Mouse (Mus musculus): ENCODE measurements around the gene Churc1.

The Churc1 gene

GRCm38 (mm10) chr12:76765354-76765851, at the start of gene Churc1, which contains the start of gene Fntb:
Gene Churc1, plus strand, starts transcription at chr12:76765538.
Gene Fntb, plus strand, starts transcription at chr12:76765589.
- peak; percentile 86 to 88 for DNase-seq (ENCODE audit: low spot score in 2 of 2)

GRCm38 (mm10) chr12:76718384-76718783, 47.0 kb upstream of the Churc1 start:
- DNase-seq (ENCODE audit: low spot score in 2 of 2) = no peak

GRCm38 (mm10) chr12:76720572-76720971, 44.8 kb upstream of the Churc1 start:
- no peak for DNase-seq (ENCODE audit: low spot score in 2 of 2)

GRCm38 (mm10) chr12:76722026-76722425, 43.3 kb upstream of the Churc1 start:
- DNase-seq (ENCODE audit: low spot score in 2 of 2) = no peak

GRCm38 (mm10) chr12:76727955-76728354, 37.4 kb upstream of the Churc1 start:
- DNase-seq (ENCODE audit: low spot score in 2 of 2) = no peak

- no peak for DNase-seq (ENCODE audit: low spot score in 2 of 2)
Observed at GRCm38 (mm10) chr12:76750866-76751459, 14.4 kb upstream of the Churc1 start.

GRCm38 (mm10) chr12:76752652-76753318, 12.6 kb upstream of the Churc1 start:
- DNase-seq (ENCODE audit: low spot score in 2 of 2) = peak; percentile 40 to 64

GRCm38 (mm10) chr12:76765901-76766630, 728 bp downstream of the Churc1 start:
- DNase-seq (ENCODE audit: low spot score in 2 of 2) = peak in 1 of 2 experiments; percentile 39

GRCm38 (mm10) chr12:76770841-76771500, 5.6 kb downstream of the Churc1 start:
- DNase-seq (ENCODE audit: low spot score in 2 of 2) = no peak

GRCm38 (mm10) chr12:76771540-76771939, 6.2 kb downstream of the Churc1 start:
- no peak for DNase-seq (ENCODE audit: low spot score in 2 of 2)

- no peak for DNase-seq (ENCODE audit: low spot score in 2 of 2)
Observed at GRCm38 (mm10) chr12:76774652-76775051, 9.3 kb downstream of the Churc1 start.

- no peak for DNase-seq (ENCODE audit: low spot score in 2 of 2)
Observed at GRCm38 (mm10) chr12:76775132-76775531, 9.8 kb downstream of the Churc1 start.

- no peak for DNase-seq (ENCODE audit: low spot score in 2 of 2)
Observed at GRCm38 (mm10) chr12:76776898-76777297, 11.6 kb downstream of the Churc1 start.

GRCm38 (mm10) chr12:76777845-76778244, 12.5 kb downstream of the Churc1 start:
- DNase-seq (ENCODE audit: low spot score in 2 of 2) = no peak

GRCm38 (mm10) chr12:76778305-76779083, 13.2 kb downstream of the Churc1 start:
- DNase-seq (ENCODE audit: low spot score in 2 of 2) = no peak

- DNase-seq (ENCODE audit: low spot score in 2 of 2) = no peak
Observed at GRCm38 (mm10) chr12:76779951-76780350, 14.6 kb downstream of the Churc1 start.

- DNase-seq (ENCODE audit: low spot score in 2 of 2) = no peak
Observed at GRCm38 (mm10) chr12:76780639-76781468, 15.5 kb downstream of the Churc1 start.

- DNase-seq (ENCODE audit: low spot score in 2 of 2) = no peak
Observed at GRCm38 (mm10) chr12:76784056-76784619, 18.8 kb downstream of the Churc1 start.

- peak in 1 of 2 experiments; percentile 29 for DNase-seq (ENCODE audit: low spot score in 2 of 2)
Observed at GRCm38 (mm10) chr12:76790446-76791084, 25.2 kb downstream of the Churc1 start.
